Mouse (Mus musculus): ENCODE results near the gene D630003M21Rik. TPM values are rescaled to one million over a fixed set of nuclear protein-coding genes. Genes with fewer than 3 reads are reported as not detected.

D630003M21Rik gene
- 0.36 and 0.44 TPM in 2 replicates for polyA plus RNA-seq (2012; rRNA removed)

DNA sequence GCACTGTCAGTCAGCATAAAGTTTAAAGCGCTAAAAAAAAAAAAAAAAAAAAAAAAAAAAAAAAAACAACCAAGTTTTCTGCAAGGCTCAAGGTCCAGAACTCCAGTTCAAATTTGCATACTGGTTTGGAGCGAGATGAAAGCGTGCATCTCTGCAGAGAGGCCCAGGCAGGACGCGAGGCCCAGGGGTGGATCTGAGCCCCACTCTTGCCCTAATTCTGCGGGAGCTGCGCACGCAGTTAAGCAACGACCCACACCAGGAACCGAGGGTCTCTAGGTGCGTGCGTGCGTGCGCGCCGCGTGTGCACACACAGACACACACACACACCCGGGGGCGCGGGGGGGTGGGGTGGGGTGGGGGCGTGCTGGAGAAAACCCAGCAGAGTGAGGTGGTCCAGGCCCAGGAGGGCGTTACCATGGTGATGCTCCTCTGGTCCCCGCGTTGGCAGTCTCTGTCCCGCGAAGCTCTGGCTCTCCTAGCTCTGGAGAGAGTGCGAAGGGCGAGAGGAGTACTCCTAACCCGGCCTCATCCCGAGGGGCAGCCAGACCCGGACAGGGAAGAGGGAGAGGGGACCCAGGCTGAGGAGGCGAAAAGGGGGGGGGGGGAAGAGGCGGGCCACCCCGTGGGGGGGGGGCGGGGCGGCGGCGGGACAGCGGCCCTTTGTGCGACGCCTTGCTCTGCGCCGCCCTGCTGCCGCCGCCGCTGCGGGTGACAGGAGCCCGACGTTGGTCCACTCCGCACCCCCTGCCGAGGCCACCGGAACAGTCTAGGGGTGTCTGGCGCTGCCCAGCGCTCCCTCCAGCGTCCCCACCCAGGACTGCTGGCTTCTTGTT, at the start of gene D630003M21Rik:
Gene D630003M21Rik, minus strand, starts transcription at position 553 of the 833 bp plus-strand sequence.

GRCm38 (mm10) chr2:158258005-158258418, 29.0 kb upstream of the D630003M21Rik start, which contains the start of gene Bpi:
Gene Bpi, plus strand, starts transcription at chr2:158258094.

DNA sequence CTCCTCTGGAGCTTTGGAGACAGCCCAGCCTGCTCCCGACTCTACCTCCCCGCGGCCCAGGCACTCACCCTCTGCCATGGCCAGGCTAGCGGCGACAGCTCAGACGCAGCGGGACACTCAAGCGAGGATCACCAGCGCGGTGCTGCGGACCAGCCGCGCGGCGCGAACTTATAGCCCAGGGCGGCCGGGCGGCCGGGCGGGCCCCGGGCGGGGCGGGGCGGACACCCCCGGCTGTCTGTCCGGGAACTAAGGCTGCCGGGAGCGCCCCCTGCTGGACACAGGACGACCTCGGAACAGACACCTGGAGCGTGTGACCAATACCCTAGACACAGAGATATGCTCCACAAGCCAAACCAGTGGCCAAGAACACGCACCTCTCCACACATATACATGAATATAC, 82.8 kb downstream of the D630003M21Rik start, which contains the start of gene Tgm2:
Gene Tgm2, minus strand, starts transcription at position 214 of the 400 bp plus-strand sequence.

Other genes starting within 250 kb of the D630003M21Rik start
- 10.3 and 11.6 TPM in 2 replicates for gene Tti1, start 200.8 kb downstream of the D630003M21Rik start, polyA plus RNA-seq (2012; rRNA removed)
- gene Rprd1b, start 200.7 kb downstream of the D630003M21Rik start, polyA plus RNA-seq (2012; rRNA removed), result 13.0 and 14.9 TPM in 2 replicates
- gene Tgm2, start 82.8 kb downstream of the D630003M21Rik start, polyA plus RNA-seq (2012; rRNA removed), result 37.8 and 45.2 TPM in 2 replicates
- gene Bpi, start 28.9 kb upstream of the D630003M21Rik start, polyA plus RNA-seq (2012; rRNA removed), result 0.01 TPM in 1 of 2 replicates, not detected in the other
- 23.4 and 29.4 TPM in 2 replicates for gene Lbp, start 77.3 kb upstream of the D630003M21Rik start, polyA plus RNA-seq (2012; rRNA removed)
- 2.1 and 2.3 TPM in 2 replicates for gene Snhg11, start 146.4 kb upstream of the D630003M21Rik start, polyA plus RNA-seq (2012; rRNA removed)
- gene Ralgapb, start 180.6 kb upstream of the D630003M21Rik start, polyA plus RNA-seq (2012; rRNA removed), result 4.8 and 5.3 TPM in 2 replicates

Data from liver, embryonic 14 days (tissue).